In genomic region chr8:83451056-83451455, GRCm38 (mm10) we compare ENCODE assay signal across 8 mouse cellular contexts. TPM values are rescaled to one million over a fixed set of nuclear protein-coding genes. Genes with fewer than 3 reads are reported as not detected.
DNase-seq lines count a peak whose midpoint lies in the region; ATAC-seq and TF ChIP-seq lines count a peak whose summit lies in the region.

No protein-coding gene starts in this region.

- 19% methylated on average over 3 of the region's 3 CpGs for WGBS in midbrain, embryonic 12.5 days
- 37% methylated on average over 3 of the region's 3 CpGs for WGBS in midbrain, embryonic 10.5 days
- WGBS in small intestine, adult 2 months = 23% methylated on average over 3 of the region's 3 CpGs

- peak; percentile 17 to 50 for DNase-seq in cerebellum, postnatal 10 days
- no peak for DNase-seq in cerebellum, postnatal 25 days
- no peak for DNase-seq in midbrain, embryonic 10.5 days (ENCODE audit: low spot score)
- DNase-seq in adrenal gland, postnatal 10 days = no peak
- no peak for DNase-seq in gastrocnemius, postnatal 36 days

- no peak overlapping the region for H3K4me3 ChIP-seq in midbrain, embryonic 12.5 days
- H3K4me3 ChIP-seq in midbrain, embryonic 10.5 days = no peak overlapping the region
- no peak overlapping the region for H3K4me3 ChIP-seq in small intestine, adult 2 months (ENCODE audit: low read depth, low read length)

- H3K9ac ChIP-seq in midbrain, embryonic 12.5 days (replicated peaks) = no peak overlapping the region

- H3K27me3 ChIP-seq in midbrain, embryonic 12.5 days = no peaks in the 10 kb centered on the region
- no peaks in the 10 kb centered on the region for H3K27me3 ChIP-seq in midbrain, embryonic 10.5 days (ENCODE audit: low read depth, poor library complexity, severe bottlenecking)
- H3K27me3 ChIP-seq in small intestine, adult 2 months (ENCODE audit: control insufficient read depth, insufficient read depth, low read length) = no peaks in the 10 kb centered on the region

- no peaks in the 10 kb centered on the region for H3K36me3 ChIP-seq in midbrain, embryonic 12.5 days
- no peaks in the 10 kb centered on the region for H3K36me3 ChIP-seq in midbrain, embryonic 10.5 days
- no peaks in the 10 kb centered on the region for H3K36me3 ChIP-seq in small intestine, adult 2 months (ENCODE audit: control insufficient read depth, insufficient read depth, low read length)

- no peak for TF ChIP-seq POLR2A in small intestine, adult 2 months (IDR thresholded peaks at IDR 0.05; ENCODE audit: low read depth, low read length)

- ATAC-seq in midbrain, embryonic 12.5 days (ENCODE audit: low FRiP score, low read depth) = peak; percentile 70; the same call in 1 of the 2 replicates
- ATAC-seq in granulocyte monocyte progenitor cell, adult 5-6 weeks (replicated peaks; ENCODE audit: poor library complexity, severe bottlenecking) = peak; percentile 95

- H3K27ac ChIP-seq in midbrain, embryonic 12.5 days (replicated peaks) = no peak overlapping the region
- H3K27ac ChIP-seq in midbrain, embryonic 10.5 days (replicated peaks) = no peak overlapping the region
- H3K27ac ChIP-seq in small intestine, adult 2 months (ENCODE audit: insufficient read depth, low read depth, low read length) = no peak overlapping the region

- TF ChIP-seq CTCF in small intestine, adult 2 months (IDR thresholded peaks at IDR 0.05; ENCODE audit: extremely low read depth, insufficient read length, insufficient replicate concordance, low read depth, low read length) = peak; percentile 69; the same call in 1 of the 2 replicates

- no peaks in the 10 kb centered on the region for H3K9me3 ChIP-seq in midbrain, embryonic 12.5 days
- H3K9me3 ChIP-seq in midbrain, embryonic 10.5 days (replicated peaks) = no peaks in the 10 kb centered on the region

- intact Hi-C loops in gastrocnemius, postnatal 36 days (cut with DNase I) = no loop called here

- no peaks in the 10 kb centered on the region for H3K4me1 ChIP-seq in midbrain, embryonic 12.5 days
- peaks cover 6% of the 10 kb centered on the region; the same call in 1 of the 2 replicates for H3K4me1 ChIP-seq in midbrain, embryonic 10.5 days
- peaks cover 11% of the 10 kb centered on the region; the same call in 1 of the 2 replicates for H3K4me1 ChIP-seq in small intestine, adult 2 months (ENCODE audit: control insufficient read depth, insufficient read depth, insufficient read length, low read length)

- no peak overlapping the region for H3K4me2 ChIP-seq in midbrain, embryonic 12.5 days (replicated peaks)

RNA-seq across cellular contexts. Expression of gene Scoc, which starts 7.1 kb away (rescaled TPM):
- 171 and 182 TPM in 2 replicates for polyA plus RNA-seq in midbrain, embryonic 12.5 days (2016; fragmentation: Nextera tagmentation; extraction: Ambion mirVana)
- 129 and 131 TPM in 2 replicates for polyA plus RNA-seq in midbrain, embryonic 10.5 days (2016; fragmentation: Nextera tagmentation; extraction: Ambion mirVana)
- 35.8 and 47.8 TPM in 2 replicates for total RNA-seq in granulocyte monocyte progenitor cell, adult 5-6 weeks (2014; fragmentation: Nextera tagmentation)
- 26.2 and 34.8 TPM in 2 replicates for total RNA-seq in granulocyte monocyte progenitor cell, adult 5-6 weeks (2017)
- 0.35 and 0.76 TPM in 2 replicates for polyA plus RNA-seq in small intestine, adult 2 months (2012; rRNA removed)
- total RNA-seq in adrenal gland, postnatal 10 days (2021) = 10 to 100 TPM; 58.0 to 62.4 TPM
- 10 to 100 TPM; 46.5 to 46.8 TPM for total RNA-seq in gastrocnemius, postnatal 36 days (2021)

Comparison
In these comparisons a context has a peak if more than half of its experiments do, and no peak if none do; other contexts are left out.
1. DNase-seq: peak in cerebellum, postnatal 10 days (2 of 2); none in cerebellum, postnatal 25 days (0 of 2), midbrain, embryonic 10.5 days (single experiment), adrenal gland, postnatal 10 days (single experiment) and gastrocnemius, postnatal 36 days (0 of 2).